Mouse (Mus musculus): Measurements from ENCODE around the gene Lif. TPM values are rescaled to one million over a fixed set of nuclear protein-coding genes. Genes with fewer than 3 reads are reported as not detected.

Gene Lif
- polyA plus RNA-seq, 1 experiment from 2014 or later, result 0.05 TPM

DNA sequence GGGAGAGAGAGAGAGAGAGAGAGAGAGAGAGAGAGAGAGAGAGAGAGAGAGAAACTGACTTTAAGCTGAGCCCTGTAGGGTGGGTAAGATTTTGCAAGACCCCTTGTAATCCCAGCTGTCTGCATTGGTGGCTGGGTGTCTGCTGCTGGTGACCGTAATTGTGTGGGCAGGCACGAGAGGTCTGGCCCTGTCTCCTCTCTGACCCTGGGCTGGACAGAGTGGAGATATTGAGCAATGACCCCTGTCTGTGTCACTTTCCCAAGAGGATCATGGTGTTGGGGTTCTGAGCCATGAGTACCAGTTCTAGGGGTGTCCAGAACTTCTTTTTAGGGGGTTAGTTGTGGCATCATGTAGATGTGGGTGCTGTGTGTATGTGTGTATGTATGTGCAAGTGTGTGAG, 33.1 kb upstream of the Lif start:
- 44% methylated on average over 2 of the region's 2 CpGs for WGBS
- Histone ChIP-seq H3K4me3 (ENCODE audit: low read depth, low read length) (no peak overlapping the region), H3K9ac (ENCODE audit: low read length) (no peak overlapping the region), H3K4me2 (ENCODE audit: low read length) (no peak overlapping the region), H3K36me3 (ENCODE audit: control insufficient read depth, insufficient read depth, low read length) (no peaks in the 10 kb centered on the region), H3K9me3 (ENCODE audit: control insufficient read depth, low read length) (no peaks in the 10 kb centered on the region), H3K27ac (ENCODE audit: low read depth) (no peak overlapping the region), H3K27me3 (replicated peaks; ENCODE audit: control insufficient read depth, insufficient read depth, low read length) (0 out of 2 replicates have a peak, but pooled peaks cover 2% of the 10 kb centered on the region), H3K4me1 (replicated peaks; ENCODE audit: control insufficient read depth, insufficient read depth, low read length) (no peaks in the 10 kb centered on the region)
- no peak for DNase-seq (ENCODE audit: low spot score)
- no peak for ATAC-seq (replicated peaks; ENCODE audit: low FRiP score, low TSS enrichment, low read depth)

DNA sequence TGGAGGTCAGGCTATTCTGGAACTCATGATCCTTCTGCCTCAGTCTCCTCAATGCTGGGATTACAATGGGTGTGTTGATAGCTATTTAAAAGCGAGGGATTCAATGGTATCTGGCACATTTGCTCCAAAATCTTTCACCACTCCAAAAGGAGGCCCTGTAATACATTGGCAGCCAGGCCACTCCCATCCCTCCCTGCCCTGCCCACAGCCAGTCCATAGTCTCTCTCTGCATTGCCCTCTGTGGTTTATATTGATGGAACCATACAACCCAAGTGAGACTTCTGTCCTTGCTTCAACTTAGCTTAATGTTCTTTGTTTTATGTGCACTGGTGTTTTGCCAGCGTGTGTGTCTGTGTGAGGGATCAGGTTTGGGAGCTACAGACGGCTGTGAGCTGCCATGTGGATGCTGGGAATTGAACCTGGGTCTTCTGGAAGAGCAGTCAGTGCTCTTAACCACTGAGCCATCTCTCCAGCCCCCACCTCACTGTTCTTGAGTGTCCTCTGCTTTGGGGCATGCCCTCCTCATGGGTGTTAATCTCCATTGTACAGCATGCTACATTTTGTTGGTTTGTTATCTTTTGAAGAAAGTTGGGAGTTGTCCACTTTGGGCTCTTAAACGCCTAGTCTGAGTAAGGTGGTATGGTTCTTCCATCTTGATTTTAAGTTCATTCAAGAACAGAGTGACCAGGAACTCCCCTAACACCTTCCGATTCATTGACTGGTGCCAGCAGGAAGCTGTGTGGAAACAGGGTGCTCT, 30.6 kb upstream of the Lif start:
- Histone ChIP-seq H3K27ac (ENCODE audit: low read depth) (no peak overlapping the region), H3K9me3 (ENCODE audit: control insufficient read depth, low read length) (no peaks in the 10 kb centered on the region), H3K4me3 (ENCODE audit: low read depth, low read length) (no peak overlapping the region), H3K4me2 (ENCODE audit: low read length) (no peak overlapping the region), H3K27me3 (replicated peaks; ENCODE audit: control insufficient read depth, insufficient read depth, low read length) (no peaks in the 10 kb centered on the region), H3K4me1 (replicated peaks; ENCODE audit: control insufficient read depth, insufficient read depth, low read length) (no peaks in the 10 kb centered on the region), H3K36me3 (ENCODE audit: control insufficient read depth, insufficient read depth, low read length) (no peaks in the 10 kb centered on the region), H3K9ac (ENCODE audit: low read length) (no peak overlapping the region)
- DNase-seq (ENCODE audit: low spot score) (no peak), ATAC-seq (replicated peaks; ENCODE audit: low FRiP score, low TSS enrichment, low read depth) (no peak)
- 83% methylated on average over 5 of the region's 5 CpGs for WGBS

DNA sequence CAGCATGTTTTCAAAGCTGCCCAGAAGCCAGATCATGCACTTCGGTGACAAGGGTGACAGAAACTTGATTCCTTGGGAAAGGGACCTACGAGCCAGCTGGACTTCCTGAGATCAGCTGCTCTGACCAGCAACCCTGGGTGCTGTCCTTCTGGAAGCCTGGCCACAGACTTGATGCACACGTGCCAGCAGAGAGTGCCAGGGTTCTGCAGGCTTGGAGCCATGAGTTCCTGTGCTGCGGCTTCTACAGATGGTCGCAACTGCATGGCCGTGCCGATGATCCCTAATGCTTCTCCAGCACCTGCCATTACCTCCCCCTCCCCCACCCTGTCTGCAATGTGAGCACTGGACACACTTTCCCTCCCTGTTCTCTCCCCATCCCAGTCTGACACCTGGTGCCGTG, 28.9 kb upstream of the Lif start:
- Histone ChIP-seq H3K27ac (ENCODE audit: low read depth) (no peak overlapping the region), H3K4me2 (ENCODE audit: low read length) (no peak overlapping the region), H3K36me3 (ENCODE audit: control insufficient read depth, insufficient read depth, low read length) (no peaks in the 10 kb centered on the region), H3K27me3 (replicated peaks; ENCODE audit: control insufficient read depth, insufficient read depth, low read length) (no peaks in the 10 kb centered on the region), H3K9me3 (ENCODE audit: control insufficient read depth, low read length) (no peaks in the 10 kb centered on the region), H3K4me1 (replicated peaks; ENCODE audit: control insufficient read depth, insufficient read depth, low read length) (no peaks in the 10 kb centered on the region), H3K9ac (ENCODE audit: low read length) (no peak overlapping the region), H3K4me3 (ENCODE audit: low read depth, low read length) (no peak overlapping the region)
- DNase-seq (ENCODE audit: low spot score) (no peak), ATAC-seq (replicated peaks; ENCODE audit: low FRiP score, low TSS enrichment, low read depth) (no peak)
- 48% methylated on average over 8 of the region's 8 CpGs for WGBS

DNA sequence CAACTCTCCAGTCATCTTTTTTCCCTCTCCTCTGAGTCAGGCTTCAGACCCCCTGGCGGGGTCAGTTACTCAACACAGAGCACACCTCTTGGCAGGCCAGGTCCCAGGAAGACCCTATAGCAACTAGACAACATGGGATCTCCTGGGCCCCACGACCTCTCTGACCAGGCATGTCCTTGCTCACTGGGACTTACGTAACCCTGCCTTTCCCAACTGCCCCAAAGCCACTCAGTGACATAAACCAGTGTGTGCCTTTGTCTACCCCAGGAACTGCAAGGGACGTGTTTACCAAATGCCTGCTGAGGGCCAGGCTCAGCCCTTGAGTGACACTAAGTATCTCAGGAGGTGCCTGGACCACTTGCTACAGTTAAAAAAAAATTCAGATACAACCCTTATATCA, 27.5 kb upstream of the Lif start:
- no peak for ATAC-seq (replicated peaks; ENCODE audit: low FRiP score, low TSS enrichment, low read depth)
- Histone ChIP-seq H3K9me3 (ENCODE audit: control insufficient read depth, low read length) (no peaks in the 10 kb centered on the region), H3K27ac (ENCODE audit: low read depth) (no peak overlapping the region), H3K4me3 (ENCODE audit: low read depth, low read length) (no peak overlapping the region), H3K27me3 (replicated peaks; ENCODE audit: control insufficient read depth, insufficient read depth, low read length) (no peaks in the 10 kb centered on the region), H3K4me1 (replicated peaks; ENCODE audit: control insufficient read depth, insufficient read depth, low read length) (no peaks in the 10 kb centered on the region), H3K36me3 (ENCODE audit: control insufficient read depth, insufficient read depth, low read length) (no peaks in the 10 kb centered on the region), H3K9ac (ENCODE audit: low read length) (no peak overlapping the region), H3K4me2 (ENCODE audit: low read length) (no peak overlapping the region)
- DNase-seq (ENCODE audit: low spot score), result no peak
- WGBS, result 49% methylated on average over 4 of the region's 4 CpGs

DNA sequence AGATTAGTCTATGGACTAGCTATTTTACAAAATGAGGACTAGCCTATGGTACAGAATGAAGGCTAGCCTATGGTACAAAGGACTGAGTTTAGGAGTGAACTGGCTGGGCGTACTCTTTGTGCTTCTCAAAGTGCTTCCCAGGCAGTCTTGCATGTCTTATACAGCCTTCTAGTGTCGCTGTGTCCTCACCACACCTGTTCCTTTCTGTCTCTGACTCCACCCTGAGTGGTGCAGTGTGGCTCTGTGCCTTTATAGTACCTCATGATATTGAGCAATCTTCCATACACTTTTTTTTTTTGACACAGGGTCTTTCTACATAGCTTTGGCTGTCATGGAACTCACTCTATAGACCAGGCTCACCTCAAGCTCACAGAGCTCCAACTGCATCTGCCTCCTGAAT, 25.9 kb upstream of the Lif start:
- ATAC-seq (replicated peaks; ENCODE audit: low FRiP score, low TSS enrichment, low read depth), result no peak
- H3K27ac ChIP-seq (ENCODE audit: low read depth), result no peak overlapping the region
- WGBS, result 94% methylated on average over 2 of the region's 2 CpGs

DNA sequence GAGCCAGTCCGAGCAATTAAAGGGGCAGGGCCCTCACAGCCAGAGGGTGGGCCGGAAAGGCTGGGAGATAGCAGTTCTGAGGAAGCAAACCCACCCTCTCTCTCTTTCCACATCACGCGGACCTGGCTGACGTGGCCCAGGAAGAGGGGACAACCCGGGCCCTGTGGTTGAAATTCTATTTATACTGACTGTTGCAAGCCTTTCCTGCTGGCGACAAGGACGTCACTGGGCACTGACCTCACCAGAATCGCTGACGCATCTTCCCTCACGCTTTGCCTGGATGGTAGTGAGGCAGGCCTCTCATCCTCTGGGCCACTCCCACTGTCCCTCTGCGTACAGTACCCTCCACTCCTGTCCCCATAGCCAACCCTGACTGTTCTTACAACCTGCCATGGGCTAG, 24.7 kb upstream of the Lif start:
- no peak for DNase-seq (ENCODE audit: low spot score)
- Histone ChIP-seq H3K27ac (ENCODE audit: low read depth) (no peak overlapping the region), H3K9ac (ENCODE audit: low read length) (no peak overlapping the region), H3K4me3 (ENCODE audit: low read depth, low read length) (no peak overlapping the region), H3K27me3 (replicated peaks; ENCODE audit: control insufficient read depth, insufficient read depth, low read length) (no peaks in the 10 kb centered on the region), H3K9me3 (ENCODE audit: control insufficient read depth, low read length) (no peaks in the 10 kb centered on the region), H3K36me3 (ENCODE audit: control insufficient read depth, insufficient read depth, low read length) (no peaks in the 10 kb centered on the region), H3K4me1 (replicated peaks; ENCODE audit: control insufficient read depth, insufficient read depth, low read length) (no peaks in the 10 kb centered on the region), H3K4me2 (ENCODE audit: low read length) (no peak overlapping the region)
- no peak for ATAC-seq (replicated peaks; ENCODE audit: low FRiP score, low TSS enrichment, low read depth)
- WGBS, result 67% methylated on average over 12 of the region's 12 CpGs

More for the DNA sequence above, 25.9 kb upstream of the Lif start:
- no peaks in the 10 kb centered on the region for H3K9me3 ChIP-seq (ENCODE audit: control insufficient read depth, low read length)
- H3K36me3 ChIP-seq (ENCODE audit: control insufficient read depth, insufficient read depth, low read length), result no peaks in the 10 kb centered on the region
- H3K4me1 ChIP-seq (replicated peaks; ENCODE audit: control insufficient read depth, insufficient read depth, low read length), result no peaks in the 10 kb centered on the region
- no peak overlapping the region for H3K9ac ChIP-seq (ENCODE audit: low read length)
- no peak overlapping the region for H3K4me2 ChIP-seq (ENCODE audit: low read length)
- no peak for DNase-seq (ENCODE audit: low spot score)
- H3K27me3 ChIP-seq (replicated peaks; ENCODE audit: control insufficient read depth, insufficient read depth, low read length), result no peaks in the 10 kb centered on the region
- H3K4me3 ChIP-seq (ENCODE audit: low read depth, low read length), result no peak overlapping the region

DNA sequence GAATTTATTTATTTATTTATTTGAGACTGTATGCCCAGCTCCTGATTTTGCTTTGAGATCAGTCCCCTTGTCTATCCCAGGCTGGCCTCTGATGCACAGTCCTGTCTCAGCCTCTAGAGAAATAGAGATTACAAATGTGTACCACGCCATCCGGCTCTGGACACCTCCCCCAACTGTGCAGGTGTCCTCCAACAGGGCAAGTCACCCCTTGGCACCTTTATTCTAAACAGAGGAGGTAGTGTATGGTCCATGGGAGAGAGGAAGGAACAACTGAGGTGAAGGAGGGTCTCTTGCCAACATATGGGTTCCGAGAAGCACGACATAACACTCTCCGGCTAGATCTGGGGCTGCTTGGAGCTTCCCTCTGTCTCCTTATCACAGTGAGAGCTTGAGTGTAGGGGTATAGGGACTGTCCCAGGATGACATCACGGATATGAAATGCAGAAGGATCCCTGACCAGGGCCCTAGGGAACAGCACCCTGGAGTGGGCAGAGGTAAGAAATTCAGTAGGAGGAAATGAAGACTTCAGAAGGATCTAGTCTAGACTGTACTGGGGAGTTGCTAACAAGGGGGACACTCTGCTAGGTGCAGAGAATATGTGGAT, 22.2 kb upstream of the Lif start:
- Histone ChIP-seq H3K27me3 (replicated peaks; ENCODE audit: control insufficient read depth, insufficient read depth, low read length) (no peaks in the 10 kb centered on the region), H3K9ac (ENCODE audit: low read length) (no peak overlapping the region), H3K36me3 (ENCODE audit: control insufficient read depth, insufficient read depth, low read length) (no peaks in the 10 kb centered on the region), H3K9me3 (ENCODE audit: control insufficient read depth, low read length) (no peaks in the 10 kb centered on the region), H3K4me3 (ENCODE audit: low read depth, low read length) (no peak overlapping the region), H3K27ac (ENCODE audit: low read depth) (no peak overlapping the region), H3K4me2 (ENCODE audit: low read length) (no peak overlapping the region), H3K4me1 (replicated peaks; ENCODE audit: control insufficient read depth, insufficient read depth, low read length) (no peaks in the 10 kb centered on the region)
- ATAC-seq (replicated peaks; ENCODE audit: low FRiP score, low TSS enrichment, low read depth) (no peak), DNase-seq (ENCODE audit: low spot score) (no peak)
- WGBS, result 83% methylated on average over 6 of the region's 6 CpGs

DNA sequence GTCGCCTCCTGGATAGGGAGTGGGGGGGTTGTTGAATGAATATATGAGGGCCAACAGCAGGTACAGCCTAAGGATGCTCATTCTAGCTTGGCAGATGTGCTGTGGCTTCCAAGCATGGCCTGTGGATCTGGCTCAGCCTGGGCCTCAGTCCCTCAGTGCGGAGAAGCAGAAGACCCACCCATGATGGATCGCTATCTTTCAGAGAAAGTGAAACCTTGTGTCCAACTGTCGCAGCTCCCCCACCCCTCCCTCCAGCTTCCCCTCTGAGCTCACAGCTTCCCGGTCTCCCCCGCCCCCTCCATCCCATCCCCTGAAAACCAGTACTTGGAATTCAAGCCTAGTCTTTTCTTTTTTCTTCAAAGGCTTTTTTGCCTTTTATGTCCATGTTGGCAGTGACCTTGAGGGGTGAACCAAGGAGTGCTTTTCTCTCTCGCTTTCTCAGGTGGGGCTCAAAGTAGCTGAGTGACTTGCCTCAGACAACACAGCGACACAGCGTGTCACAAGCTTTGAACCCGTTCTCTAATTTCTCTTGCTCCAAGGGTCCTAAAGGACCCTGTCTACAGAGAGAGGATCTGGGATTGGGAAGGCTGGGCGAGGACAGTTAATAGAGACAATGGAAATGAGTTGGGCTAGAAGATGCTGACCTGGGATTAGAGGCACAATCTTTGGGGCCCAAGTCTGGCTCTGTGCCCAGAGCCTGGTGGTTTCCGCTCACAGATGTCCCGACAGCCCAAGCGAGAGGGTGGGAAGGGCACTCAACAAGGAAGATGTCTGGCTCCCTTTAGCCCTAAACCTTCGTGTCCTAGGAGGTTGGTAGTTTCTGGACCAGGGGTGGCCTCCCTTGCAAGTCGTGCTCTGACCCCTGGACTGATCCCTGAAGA, 21.5 kb upstream of the Lif start, which contains the start of gene Osm:
Gene Osm, plus strand, starts transcription at position 756 of the 881 bp plus-strand sequence.
- no peak within 1 kb of the TSS for H3K9ac ChIP-seq (ENCODE audit: low read length)
- ATAC-seq (replicated peaks; ENCODE audit: low FRiP score, low TSS enrichment, low read depth), result no peak
- no peak for DNase-seq (ENCODE audit: low spot score)
- H3K36me3 ChIP-seq (ENCODE audit: control insufficient read depth, insufficient read depth, low read length), result no peaks in the 10 kb centered on the region
- H3K4me2 ChIP-seq (ENCODE audit: low read length), result no peak within 1 kb of the TSS
- H3K27ac ChIP-seq (ENCODE audit: low read depth), result no peak within 1 kb of the TSS
- WGBS, result 67% methylated on average over 16 of the region's 16 CpGs
- no peaks in the 10 kb centered on the region for H3K27me3 ChIP-seq (replicated peaks; ENCODE audit: control insufficient read depth, insufficient read depth, low read length)
- no peak within 1 kb of the TSS for H3K4me3 ChIP-seq (ENCODE audit: low read depth, low read length)
- no peaks in the 10 kb centered on the region for H3K4me1 ChIP-seq (replicated peaks; ENCODE audit: control insufficient read depth, insufficient read depth, low read length)
- H3K9me3 ChIP-seq (ENCODE audit: control insufficient read depth, low read length), result no peaks in the 10 kb centered on the region

Measured in intestine, embryonic 14.5 days (tissue).